Mouse (Mus musculus): ENCODE measurements around the gene Rnasel.

DNA sequence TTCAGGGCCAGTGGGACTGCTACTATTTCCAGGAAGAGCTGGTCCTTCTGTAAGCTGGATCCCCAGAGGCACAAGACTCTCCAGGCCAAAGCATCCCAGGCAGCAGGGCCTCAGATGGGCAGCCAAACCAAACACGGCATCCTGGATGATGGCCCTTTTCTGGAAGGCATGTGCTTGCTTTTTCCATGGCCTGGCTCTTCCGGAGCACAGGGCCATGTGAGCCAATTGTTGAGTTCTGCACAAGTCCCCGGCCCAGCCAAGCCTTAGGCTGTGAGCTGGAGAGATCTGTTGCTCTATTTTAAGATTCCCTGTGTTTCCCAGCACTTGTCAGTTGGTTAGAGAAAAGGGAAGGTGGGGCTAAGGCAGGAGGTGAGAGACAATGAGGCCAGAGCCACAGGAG lies 18.6 kb upstream of the Rnasel start:
- TF ChIP-seq CTCF (IDR thresholded peaks at IDR 0.05; ENCODE audit: low read depth, low read length) = no peak
- no peak for TF ChIP-seq POLR2A (IDR thresholded peaks at IDR 0.05; ENCODE audit: extremely low read depth, insufficient read depth, low read length)
